Mouse (Mus musculus): ENCODE results near the gene AC124502.3. TPM values are rescaled to one million over a fixed set of nuclear protein-coding genes. Genes with fewer than 3 reads are reported as not detected.
A peak's percentile ranks its signal among the peaks of the same experiment; 100 is the strongest.

AC124502.3 gene
- total and polyA plus RNA-seq, 2 experiments, result 0.09 to 3.7 TPM

DNA sequence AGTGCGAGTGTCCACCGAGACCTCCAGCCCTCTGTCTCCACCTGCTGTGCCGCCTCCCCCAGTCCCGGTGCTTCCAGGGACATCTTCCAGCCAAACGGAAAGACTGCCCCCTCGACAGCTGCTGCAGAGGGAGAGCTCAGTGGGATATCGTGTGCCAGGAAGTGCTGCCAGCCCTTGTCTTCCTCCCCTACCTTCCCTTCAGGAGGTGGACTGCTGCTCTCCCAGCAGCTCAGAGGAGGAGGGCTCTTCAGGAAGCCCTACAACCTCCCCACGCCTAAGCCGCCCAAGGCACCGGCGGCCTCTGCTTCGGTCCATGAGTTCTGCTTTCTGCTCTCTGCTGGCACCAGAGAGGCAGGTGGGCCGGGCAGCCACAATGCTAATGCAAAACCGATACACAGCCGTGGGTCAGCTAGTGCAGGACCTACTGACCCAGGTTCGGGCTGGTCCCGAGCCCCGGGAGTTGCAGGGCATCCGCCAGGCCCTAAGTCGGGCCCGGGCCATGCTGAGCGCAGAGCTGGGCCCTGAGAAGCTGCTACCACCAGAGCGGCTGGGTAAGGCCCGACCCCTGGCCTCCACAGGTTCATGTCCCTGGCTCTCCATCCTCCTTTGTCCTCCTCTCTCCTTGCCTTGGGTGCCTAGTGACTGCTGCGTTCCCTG is 13.6 kb downstream of the AC124502.3 start:
- TF ChIP-seq POLR2A (IDR thresholded peaks at IDR 0.05; ENCODE audit: extremely low read depth, insufficient read depth, low read length) (no peak), CTCF (IDR thresholded peaks at IDR 0.05; ENCODE audit: low read depth, low read length) (no peak)
- H3K27me3 ChIP-seq (ENCODE audit: control insufficient read depth, insufficient read depth, low read length), result no peaks in the 10 kb centered on the region

DNA sequence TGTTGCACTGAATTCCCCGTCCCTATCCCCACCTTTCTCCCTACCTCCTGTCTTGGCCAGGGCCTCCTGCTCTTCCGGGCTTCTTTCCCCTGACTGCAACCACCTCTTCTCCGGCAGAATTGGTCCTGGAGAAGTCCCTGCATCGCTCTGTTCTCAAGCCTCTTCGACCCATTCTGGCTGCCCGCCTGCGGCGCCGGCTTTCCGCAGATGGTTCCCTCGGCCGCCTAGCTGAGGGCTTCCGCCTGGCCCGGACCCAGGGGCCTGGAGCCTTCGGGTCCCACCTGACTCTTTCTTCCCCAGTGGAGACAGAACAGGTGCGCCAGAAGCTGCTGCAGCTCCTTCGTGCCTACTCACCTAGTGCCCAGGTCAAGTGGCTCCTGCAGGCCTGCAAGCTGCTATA is 14.2 kb downstream of the AC124502.3 start:
- no peak overlapping the region for H3K4me3 ChIP-seq (ENCODE audit: insufficient read depth, low read depth, low read length)
- H3K27me3 ChIP-seq (ENCODE audit: control insufficient read depth, insufficient read depth, low read length), result no peaks in the 10 kb centered on the region
- WGBS, result 85% methylated on average over 17 of the region's 17 CpGs
- no peak for DNase-seq (ENCODE audit: extremely low read depth, low read depth, low spot score)
- no peaks in the 10 kb centered on the region for H3K36me3 ChIP-seq (ENCODE audit: control insufficient read depth, insufficient read depth, low read length)
- H3K27ac ChIP-seq (replicated peaks; ENCODE audit: insufficient read depth, low read depth, low read length), result no peak overlapping the region
- TF ChIP-seq POLR2A (IDR thresholded peaks at IDR 0.05; ENCODE audit: extremely low read depth, insufficient read depth, low read length), result no peak
- TF ChIP-seq CTCF (IDR thresholded peaks at IDR 0.05; ENCODE audit: low read depth, low read length), result no peak
- H3K9ac ChIP-seq (ENCODE audit: low read depth, low read length), result no peak overlapping the region
- H3K79me2 ChIP-seq (ENCODE audit: control insufficient read depth, insufficient read depth, low read length), result no peaks in the 10 kb centered on the region
- no peaks in the 10 kb centered on the region for H3K4me1 ChIP-seq (ENCODE audit: control insufficient read depth, insufficient read depth, low read length)

More for the DNA sequence above, 13.6 kb downstream of the AC124502.3 start:
- H3K79me2 ChIP-seq (ENCODE audit: control insufficient read depth, insufficient read depth, low read length), result no peaks in the 10 kb centered on the region
- no peak overlapping the region for H3K9ac ChIP-seq (ENCODE audit: low read depth, low read length)
- 62% methylated on average over 25 of the region's 25 CpGs for WGBS
- H3K36me3 ChIP-seq (ENCODE audit: control insufficient read depth, insufficient read depth, low read length), result no peaks in the 10 kb centered on the region
- DNase-seq (ENCODE audit: extremely low read depth, low read depth, low spot score), result no peak
- H3K4me1 ChIP-seq (ENCODE audit: control insufficient read depth, insufficient read depth, low read length), result no peaks in the 10 kb centered on the region
- H3K27ac ChIP-seq (replicated peaks; ENCODE audit: insufficient read depth, low read depth, low read length), result no peak overlapping the region
- H3K4me3 ChIP-seq (ENCODE audit: insufficient read depth, low read depth, low read length), result no peak overlapping the region

DNA sequence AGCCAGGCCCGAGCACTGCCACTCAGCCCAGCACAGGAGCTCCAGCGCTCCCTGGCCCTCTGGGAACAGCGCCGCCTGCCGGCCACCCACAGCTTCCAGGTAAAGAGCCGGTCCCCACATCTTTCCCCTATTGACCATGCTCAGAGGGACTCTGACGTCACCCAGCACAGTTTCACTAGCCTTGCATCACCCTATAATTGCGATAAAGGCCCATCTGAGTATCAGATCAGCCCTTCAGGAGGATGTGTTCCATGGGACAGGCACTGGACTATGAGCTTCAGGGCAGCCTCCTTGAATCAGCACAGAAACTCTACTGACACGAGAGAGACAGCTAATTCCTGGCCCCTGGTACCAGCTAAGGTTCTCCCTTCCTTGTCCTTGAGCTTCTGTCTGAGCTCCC is 15.2 kb downstream of the AC124502.3 start:
- Histone ChIP-seq H3K4me3 (ENCODE audit: insufficient read depth, low read depth, low read length) (no peak overlapping the region), H3K36me3 (ENCODE audit: control insufficient read depth, insufficient read depth, low read length) (no peaks in the 10 kb centered on the region), H3K27me3 (ENCODE audit: control insufficient read depth, insufficient read depth, low read length) (no peaks in the 10 kb centered on the region), H3K27ac (replicated peaks; ENCODE audit: insufficient read depth, low read depth, low read length) (no peak overlapping the region), H3K4me1 (ENCODE audit: control insufficient read depth, insufficient read depth, low read length) (no peaks in the 10 kb centered on the region), H3K79me2 (ENCODE audit: control insufficient read depth, insufficient read depth, low read length) (no peaks in the 10 kb centered on the region), H3K9ac (ENCODE audit: low read depth, low read length) (no peak overlapping the region)
- peak; percentile 16 for DNase-seq (ENCODE audit: extremely low read depth, low read depth, low spot score)
- peak; percentile 85 for TF ChIP-seq CTCF (IDR thresholded peaks at IDR 0.05; ENCODE audit: low read depth, low read length)
- TF ChIP-seq POLR2A (IDR thresholded peaks at IDR 0.05; ENCODE audit: extremely low read depth, insufficient read depth, low read length), result no peak
- WGBS, result 18% methylated on average over 9 of the region's 9 CpGs

GRCm38 (mm10) chr19:5056251-5056650 is 17.6 kb downstream of the AC124502.3 start:
- Histone ChIP-seq H3K4me3 (ENCODE audit: insufficient read depth, low read depth, low read length) (no peak overlapping the region), H3K36me3 (ENCODE audit: control insufficient read depth, insufficient read depth, low read length) (no peaks in the 10 kb centered on the region), H3K27me3 (ENCODE audit: control insufficient read depth, insufficient read depth, low read length) (no peaks in the 10 kb centered on the region), H3K79me2 (ENCODE audit: control insufficient read depth, insufficient read depth, low read length) (no peaks in the 10 kb centered on the region), H3K27ac (replicated peaks; ENCODE audit: insufficient read depth, low read depth, low read length) (no peak overlapping the region), H3K9ac (ENCODE audit: low read depth, low read length) (no peak overlapping the region), H3K4me1 (ENCODE audit: control insufficient read depth, insufficient read depth, low read length) (no peaks in the 10 kb centered on the region)
- TF ChIP-seq POLR2A (IDR thresholded peaks at IDR 0.05; ENCODE audit: extremely low read depth, insufficient read depth, low read length) (no peak), CTCF (IDR thresholded peaks at IDR 0.05; ENCODE audit: low read depth, low read length) (peak; percentile 68)
- no peak for DNase-seq (ENCODE audit: extremely low read depth, low read depth, low spot score)
- WGBS, result 20% methylated on average over 6 of the region's 6 CpGs

DNA sequence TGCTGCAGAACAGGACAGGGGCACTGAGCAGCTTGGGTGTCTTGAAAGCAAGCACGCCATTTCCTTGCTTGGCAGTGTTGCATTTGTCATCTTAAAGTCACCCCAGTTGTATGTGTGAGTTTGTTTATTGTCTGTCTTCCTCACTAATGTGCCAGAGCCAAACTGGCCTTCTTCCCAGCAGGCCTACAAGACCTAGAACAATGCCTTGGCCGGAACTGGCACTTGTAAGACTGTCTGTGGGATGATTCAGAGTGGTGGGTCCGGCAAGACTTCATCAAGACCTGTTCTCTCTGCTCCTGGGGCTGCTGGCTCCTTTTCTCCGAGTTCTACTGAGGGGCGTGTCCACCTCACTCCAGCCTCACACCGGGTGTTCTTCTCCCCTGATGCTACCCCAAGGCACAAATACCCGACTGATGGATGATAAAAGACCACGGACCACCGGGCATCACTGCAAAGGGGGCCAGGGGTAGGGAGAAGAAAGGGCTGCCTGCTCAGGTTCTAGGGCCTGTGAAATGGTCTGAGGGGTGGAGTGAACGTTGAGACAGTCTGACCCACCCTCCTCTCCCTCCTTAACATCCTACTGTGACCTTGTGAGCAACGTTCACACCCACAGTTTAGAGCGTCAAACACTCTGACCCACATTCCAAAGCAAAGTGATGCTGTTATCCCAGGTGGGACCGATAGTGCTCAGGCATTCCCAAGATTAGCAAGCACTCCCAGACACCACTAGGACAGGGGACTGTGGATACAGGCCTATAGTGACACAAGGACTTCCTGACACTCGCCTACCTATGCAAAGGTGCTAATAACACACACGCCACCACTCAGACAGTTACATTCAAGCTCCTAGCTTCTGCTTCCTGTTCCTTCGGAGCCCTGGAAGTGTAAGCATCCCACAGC is 19.4 kb downstream of the AC124502.3 start:
- H3K27ac ChIP-seq (replicated peaks; ENCODE audit: insufficient read depth, low read depth, low read length), result no peak overlapping the region
- H3K36me3 ChIP-seq (ENCODE audit: control insufficient read depth, insufficient read depth, low read length), result no peaks in the 10 kb centered on the region
- H3K79me2 ChIP-seq (ENCODE audit: control insufficient read depth, insufficient read depth, low read length), result no peaks in the 10 kb centered on the region
- no peak overlapping the region for H3K9ac ChIP-seq (ENCODE audit: low read depth, low read length)
- 46% methylated on average over 16 of the region's 16 CpGs for WGBS
- H3K4me1 ChIP-seq (ENCODE audit: control insufficient read depth, insufficient read depth, low read length), result no peaks in the 10 kb centered on the region
- no peak for TF ChIP-seq POLR2A (IDR thresholded peaks at IDR 0.05; ENCODE audit: extremely low read depth, insufficient read depth, low read length)
- no peak for TF ChIP-seq CTCF (IDR thresholded peaks at IDR 0.05; ENCODE audit: low read depth, low read length)
- H3K27me3 ChIP-seq (ENCODE audit: control insufficient read depth, insufficient read depth, low read length), result no peaks in the 10 kb centered on the region
- no peak for DNase-seq (ENCODE audit: extremely low read depth, low read depth, low spot score)
- H3K4me3 ChIP-seq (ENCODE audit: insufficient read depth, low read depth, low read length), result no peak overlapping the region

Measured in liver, adult 2 months (tissue).